Comparison of ENCODE assay signal across 8 mouse cellular contexts in genomic region chr2:30503677-30504621, GRCm38 (mm10). TPM values are rescaled to one million over a fixed set of nuclear protein-coding genes. Genes with fewer than 3 reads are reported as not detected.
A peak's percentile ranks its signal among the peaks of the same experiment; 100 is the strongest.
DNase-seq lines count a peak whose midpoint lies in the region; ATAC-seq and TF ChIP-seq lines count a peak whose summit lies in the region.

No protein-coding gene starts in this region.

- DNase-seq in kidney, adult 2 months = no peak
- DNase-seq in brain, embryonic 14.5 days (ENCODE audit: low read depth) = peak; percentile 50
- DNase-seq in forelimb bud, embryonic 11.5 days (ENCODE audit: low read depth, low spot score) = peak; percentile 17
- no peak for DNase-seq in cerebellum, adult 8-10 months
- no peak for DNase-seq in liver, embryonic 11.5 days (ENCODE audit: low spot score)
- DNase-seq in urinary bladder, adult 18-20 months (ENCODE audit: low spot score in 2 of 2) = no peak

- H3K36me3 ChIP-seq in kidney, embryonic 14.5 days (ENCODE audit: control insufficient read depth, insufficient read depth, low read length) = no peaks in the 10 kb centered on the region
- no peaks in the 10 kb centered on the region for H3K36me3 ChIP-seq in kidney, adult 2 months (ENCODE audit: control insufficient read depth, insufficient read depth, low read length)
- H3K36me3 ChIP-seq in limb, embryonic 12.5 days = no peaks in the 10 kb centered on the region
- no peaks in the 10 kb centered on the region for H3K36me3 ChIP-seq in liver, embryonic 11.5 days (ENCODE audit: control insufficient read depth, insufficient read depth, low read length)

- H3K27me3 ChIP-seq in kidney, embryonic 14.5 days (ENCODE audit: control insufficient read depth, insufficient read depth, low read length) = no peaks in the 10 kb centered on the region
- H3K27me3 ChIP-seq in kidney, adult 2 months (replicated peaks; ENCODE audit: control insufficient read depth, insufficient read depth, low read length) = no peaks in the 10 kb centered on the region
- no peaks in the 10 kb centered on the region for H3K27me3 ChIP-seq in limb, embryonic 12.5 days
- no peaks in the 10 kb centered on the region for H3K27me3 ChIP-seq in liver, embryonic 11.5 days (replicated peaks; ENCODE audit: control insufficient read depth, insufficient read depth, low read length)

- peak; percentile 59; the same call in 1 of the 2 replicates for ATAC-seq in kidney, embryonic 14.5 days (ENCODE audit: low FRiP score, low TSS enrichment)
- peak; percentile 43; the same call in 1 of the 2 replicates for ATAC-seq in limb, embryonic 12.5 days (ENCODE audit: insufficient number of reproducible peaks, insufficient read depth, low FRiP score, low TSS enrichment, low read depth)
- no peak for ATAC-seq in liver, embryonic 11.5 days (replicated peaks; ENCODE audit: low FRiP score)

- no peak for TF ChIP-seq CTCF in kidney, adult 2 months (conservative IDR thresholded peaks at IDR 0.05; ENCODE audit: insufficient read depth, insufficient read length, low read depth, low read length)
- TF ChIP-seq CTCF in brain, embryonic 14.5 days (IDR thresholded peaks at IDR 0.05; ENCODE audit: borderline replicate concordance, extremely low read depth, insufficient read depth, insufficient read length) = no peak

- H3K9ac ChIP-seq in kidney, embryonic 14.5 days (ENCODE audit: low read depth, low read length) = peak overlapping the region; percentile 34; the same call in 1 of the 2 replicates
- H3K9ac ChIP-seq in limb, embryonic 12.5 days (replicated peaks) = no peak overlapping the region
- H3K9ac ChIP-seq in liver, embryonic 11.5 days (ENCODE audit: low read depth, low read length) = no peak overlapping the region

- no peak for TF ChIP-seq POLR2A in kidney, adult 2 months (IDR thresholded peaks at IDR 0.05; ENCODE audit: low read depth, low read length)
- no peak for TF ChIP-seq POLR2A in brain, embryonic 14.5 days (IDR thresholded peaks at IDR 0.05; ENCODE audit: borderline replicate concordance, extremely low read depth, insufficient read depth, insufficient read length, poor library complexity, severe bottlenecking)

- peak overlapping the region; percentile 76 for H3K27ac ChIP-seq in kidney, embryonic 14.5 days (ENCODE audit: low read depth, low read length)
- no peak overlapping the region for H3K27ac ChIP-seq in kidney, adult 2 months (ENCODE audit: insufficient read depth, low read depth, low read length)
- peak overlapping the region; percentile 73 for H3K27ac ChIP-seq in limb, embryonic 12.5 days
- no peak overlapping the region for H3K27ac ChIP-seq in liver, embryonic 11.5 days (ENCODE audit: low read depth, low read length)

- no peaks in the 10 kb centered on the region; the same call in 1 of the 2 replicates for H3K9me3 ChIP-seq in kidney, embryonic 14.5 days (ENCODE audit: control insufficient read depth, low read length)
- no peaks in the 10 kb centered on the region for H3K9me3 ChIP-seq in limb, embryonic 12.5 days
- H3K9me3 ChIP-seq in liver, embryonic 11.5 days (ENCODE audit: control insufficient read depth, low read length) = no peaks in the 10 kb centered on the region

- 0 out of 2 replicates have a peak, but pooled peaks cover 5% of the 10 kb centered on the region for H3K4me1 ChIP-seq in kidney, embryonic 14.5 days (ENCODE audit: control insufficient read depth, insufficient read depth, low read length)
- no peaks in the 10 kb centered on the region for H3K4me1 ChIP-seq in kidney, adult 2 months (ENCODE audit: control insufficient read depth, insufficient read depth, low read length)
- peaks cover 17% of the 10 kb centered on the region; the same call in 1 of the 2 replicates for H3K4me1 ChIP-seq in limb, embryonic 12.5 days (replicated peaks)
- H3K4me1 ChIP-seq in liver, embryonic 11.5 days (replicated peaks; ENCODE audit: control insufficient read depth, insufficient read depth, low read length) = peaks cover 4% of the 10 kb centered on the region; the same call in 1 of the 2 replicates

- 32% methylated on average over 23 of the region's 23 CpGs for WGBS in kidney, embryonic 14.5 days
- WGBS in kidney, adult 2 months = 38% methylated on average over 23 of the region's 23 CpGs
- WGBS in limb, embryonic 12.5 days = 43% methylated on average over 23 of the region's 23 CpGs
- WGBS in liver, embryonic 11.5 days = 49% methylated on average over 23 of the region's 23 CpGs

- no peak overlapping the region for H3K4me3 ChIP-seq in kidney, embryonic 14.5 days (ENCODE audit: low read length)
- no peak overlapping the region for H3K4me3 ChIP-seq in kidney, adult 2 months (ENCODE audit: insufficient read depth, low read depth, low read length)
- H3K4me3 ChIP-seq in limb, embryonic 12.5 days (replicated peaks) = no peak overlapping the region
- H3K4me3 ChIP-seq in liver, embryonic 11.5 days (ENCODE audit: low read depth, low read length) = no peak overlapping the region

- peak overlapping the region; percentile 10; the same call in 1 of the 2 replicates for H3K4me2 ChIP-seq in kidney, embryonic 14.5 days (replicated peaks; ENCODE audit: low read depth, low read length)
- H3K4me2 ChIP-seq in limb, embryonic 12.5 days = no peak overlapping the region
- H3K4me2 ChIP-seq in liver, embryonic 11.5 days = no peak overlapping the region

RNA-seq across cellular contexts. Expression of gene Ier5l, which starts 29.9 kb away (rescaled TPM):
- 5.5 and 7.2 TPM in 2 replicates for polyA plus RNA-seq in kidney, embryonic 14.5 days (2014; fragmentation: Nextera tagmentation; extraction: Ambion mirVana)
- polyA plus RNA-seq in kidney, adult 2 months (2012; rRNA removed) = 9.9 and 16.1 TPM in 2 replicates
- polyA plus RNA-seq in brain, embryonic 14.5 days (2012; rRNA removed) = 26.1 and 37.9 TPM in 2 replicates
- polyA plus RNA-seq in limb, embryonic 12.5 days (2016; fragmentation: Nextera tagmentation; extraction: Ambion mirVana) = 3.6 and 4.5 TPM in 2 replicates
- polyA plus RNA-seq in liver, embryonic 11.5 days (2014; fragmentation: Nextera tagmentation; extraction: Ambion mirVana) = 1.2 TPM in 2 replicates

Comparison
In these comparisons a context has a peak if more than half of its experiments do, and no peak if none do; other contexts are left out.
1. H3K27ac ChIP-seq: peak in kidney, embryonic 14.5 days (single experiment) and limb, embryonic 12.5 days (single experiment); none in kidney, adult 2 months (single experiment) and liver, embryonic 11.5 days (single experiment).
2. DNase-seq: peak in brain, embryonic 14.5 days (single experiment) and forelimb bud, embryonic 11.5 days (single experiment); none in kidney, adult 2 months (single experiment), cerebellum, adult 8-10 months (single experiment), liver, embryonic 11.5 days (single experiment) and urinary bladder, adult 18-20 months (0 of 2).